Mouse (Mus musculus): ENCODE results near the gene Atrnl1. TPM values are rescaled to one million over a fixed set of nuclear protein-coding genes. Genes with fewer than 3 reads are reported as not detected.

The Atrnl1 gene
- polyA plus RNA-seq, 1 experiment from 2014 or later = 4.0 TPM

GRCm38 (mm10) chr19:57814291-57814690 lies 203.5 kb downstream of the Atrnl1 start:
- H3K36me3 ChIP-seq (replicated peaks) = no peaks in the 10 kb centered on the region
- no peak overlapping the region for H3K27ac ChIP-seq
- no peaks in the 10 kb centered on the region for H3K9me3 ChIP-seq
- no peaks in the 10 kb centered on the region for H3K4me1 ChIP-seq
- no peak for DNase-seq (ENCODE audit: extremely low spot score, low spot score)
- 86% methylated on average over 6 of the region's 6 CpGs for WGBS
- no peaks in the 10 kb centered on the region for H3K27me3 ChIP-seq (ENCODE audit: poor library complexity, severe bottlenecking)
- H3K4me3 ChIP-seq = no peak overlapping the region

DNA sequence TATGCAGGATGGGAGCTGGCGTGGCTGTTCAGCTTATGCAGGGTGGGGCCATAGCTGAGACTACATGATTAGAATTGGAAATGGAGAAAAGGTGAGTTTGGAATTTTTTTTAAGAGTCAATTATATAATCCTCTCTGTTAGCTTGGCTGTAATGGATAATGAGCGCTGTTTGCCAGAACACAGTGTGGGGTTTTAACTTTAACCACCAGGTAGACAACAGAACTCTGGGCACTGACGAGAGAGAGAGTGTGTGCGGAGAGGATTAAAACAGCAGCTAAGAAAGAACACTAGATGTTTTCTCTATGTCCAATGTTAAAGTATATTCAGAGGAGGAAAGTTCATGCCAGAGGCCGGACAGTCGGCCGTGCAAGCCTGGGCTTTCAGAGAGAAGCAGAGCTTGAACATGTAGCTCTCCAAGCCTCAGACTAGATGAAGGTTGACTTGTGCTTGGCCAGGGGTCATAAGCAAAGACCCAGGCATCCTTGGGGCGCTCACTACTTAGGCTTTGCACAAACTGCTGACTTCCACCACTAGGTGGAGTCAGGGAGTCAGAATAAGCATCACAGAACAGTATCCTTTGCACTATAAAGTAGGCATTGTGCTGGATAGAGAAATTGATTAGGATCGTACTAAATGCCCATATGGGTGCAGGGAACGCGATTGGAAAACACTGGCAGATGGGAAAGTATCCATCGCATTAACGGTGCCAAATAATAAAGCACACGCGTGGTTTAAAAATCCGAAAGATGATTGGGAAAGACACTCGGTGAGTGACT lies 205.6 kb downstream of the Atrnl1 start:
- Histone ChIP-seq H3K36me3 (replicated peaks) (no peaks in the 10 kb centered on the region), H3K4me1 (no peaks in the 10 kb centered on the region), H3K27ac (no peak overlapping the region), H3K27me3 (ENCODE audit: poor library complexity, severe bottlenecking) (no peaks in the 10 kb centered on the region), H3K4me3 (no peak overlapping the region), H3K9me3 (0 out of 2 replicates have a peak, but pooled peaks cover 3% of the 10 kb centered on the region)
- WGBS = 85% methylated on average over 17 of the region's 17 CpGs
- peak; percentile 20 for DNase-seq (ENCODE audit: extremely low spot score, low spot score)

DNA sequence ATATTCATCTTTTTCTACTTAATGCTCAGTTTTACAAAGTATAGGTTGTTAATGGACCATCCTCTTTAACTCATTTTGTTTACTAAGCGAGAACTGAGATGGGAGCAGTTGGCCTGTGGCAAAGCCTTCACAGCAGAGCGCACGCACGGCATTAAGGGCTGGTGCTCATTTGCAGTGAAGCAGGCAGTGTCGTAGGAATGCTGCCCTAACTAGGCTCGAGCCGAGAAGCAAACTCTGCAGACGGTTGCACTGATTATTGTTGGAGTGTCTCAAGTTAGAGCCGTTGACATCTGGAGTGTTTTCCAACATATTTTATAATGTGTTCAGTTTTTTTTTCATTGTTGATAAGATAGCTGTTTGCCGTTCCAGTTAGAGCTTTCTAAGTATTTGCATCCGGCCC lies 206.9 kb downstream of the Atrnl1 start:
- Histone ChIP-seq H3K27me3 (ENCODE audit: poor library complexity, severe bottlenecking) (no peaks in the 10 kb centered on the region), H3K36me3 (replicated peaks) (no peaks in the 10 kb centered on the region), H3K9me3 (0 out of 2 replicates have a peak, but pooled peaks cover 3% of the 10 kb centered on the region), H3K27ac (no peak overlapping the region), H3K4me1 (no peaks in the 10 kb centered on the region), H3K4me3 (no peak overlapping the region)
- no peak for DNase-seq (ENCODE audit: extremely low spot score, low spot score)
- WGBS = 69% methylated on average over 11 of the region's 11 CpGs

DNA sequence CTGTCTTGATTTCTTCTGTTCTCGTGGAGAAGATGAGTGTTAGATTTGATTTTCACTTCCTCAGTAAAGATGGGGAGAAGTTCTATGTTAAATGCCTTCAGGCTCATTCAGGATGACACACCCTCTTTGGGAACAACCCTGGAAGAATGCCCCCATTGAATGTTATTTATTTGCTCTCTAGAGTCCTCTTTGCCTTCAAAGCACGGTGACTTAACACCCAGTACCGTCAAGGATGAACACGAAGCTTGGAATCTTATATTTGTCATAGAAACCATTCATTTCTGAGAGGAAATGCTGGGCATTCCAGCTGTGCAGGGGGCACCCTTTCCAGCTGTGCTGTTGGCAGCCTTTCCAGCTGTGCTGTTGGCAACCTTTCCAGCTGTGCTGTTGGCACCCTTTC lies 212.6 kb downstream of the Atrnl1 start:
- 88% methylated on average over 4 of the region's 4 CpGs for WGBS
- no peak overlapping the region for H3K4me3 ChIP-seq
- no peaks in the 10 kb centered on the region for H3K4me1 ChIP-seq

GRCm38 (mm10) chr19:57825271-57826207 lies 214.7 kb downstream of the Atrnl1 start:
- Histone ChIP-seq H3K9me3 (0 out of 2 replicates have a peak, but pooled peaks cover 3% of the 10 kb centered on the region), H3K4me3 (no peak overlapping the region), H3K27me3 (ENCODE audit: poor library complexity, severe bottlenecking) (no peaks in the 10 kb centered on the region), H3K4me1 (no peaks in the 10 kb centered on the region), H3K36me3 (replicated peaks) (peaks cover 4% of the 10 kb centered on the region), H3K27ac (no peak overlapping the region)
- 94% methylated on average over 13 of the region's 13 CpGs for WGBS
- no peak for DNase-seq (ENCODE audit: extremely low spot score, low spot score)

More for the DNA sequence above, 212.6 kb downstream of the Atrnl1 start:
- no peak for DNase-seq (ENCODE audit: extremely low spot score, low spot score)
- H3K9me3 ChIP-seq = 0 out of 2 replicates have a peak, but pooled peaks cover 3% of the 10 kb centered on the region
- H3K27me3 ChIP-seq (ENCODE audit: poor library complexity, severe bottlenecking) = no peaks in the 10 kb centered on the region
- peaks cover 4% of the 10 kb centered on the region for H3K36me3 ChIP-seq (replicated peaks)
- H3K27ac ChIP-seq = no peak overlapping the region

GRCm38 (mm10) chr19:57833083-57833482 lies 222.2 kb downstream of the Atrnl1 start:
- H3K9me3 ChIP-seq = no peaks in the 10 kb centered on the region
- H3K4me3 ChIP-seq = no peak overlapping the region
- H3K4me1 ChIP-seq = no peaks in the 10 kb centered on the region
- H3K27me3 ChIP-seq (ENCODE audit: poor library complexity, severe bottlenecking) = no peaks in the 10 kb centered on the region
- WGBS = 94% methylated on average over 7 of the region's 7 CpGs
- no peak overlapping the region for H3K27ac ChIP-seq
- no peak for DNase-seq (ENCODE audit: extremely low spot score, low spot score)
- peaks cover 4% of the 10 kb centered on the region for H3K36me3 ChIP-seq (replicated peaks)

GRCm38 (mm10) chr19:57837882-57838281 lies 227.0 kb downstream of the Atrnl1 start:
- no peak overlapping the region for H3K27ac ChIP-seq
- H3K27me3 ChIP-seq (ENCODE audit: poor library complexity, severe bottlenecking) = no peaks in the 10 kb centered on the region
- 95% methylated on average over 6 of the region's 6 CpGs for WGBS
- no peak for DNase-seq (ENCODE audit: extremely low spot score, low spot score)
- H3K4me1 ChIP-seq = no peaks in the 10 kb centered on the region
- no peak overlapping the region for H3K4me3 ChIP-seq
- peaks cover 1% of the 10 kb centered on the region; the same call in 1 of the 2 replicates for H3K36me3 ChIP-seq (replicated peaks)
- H3K9me3 ChIP-seq = peaks cover 2% of the 10 kb centered on the region

DNA sequence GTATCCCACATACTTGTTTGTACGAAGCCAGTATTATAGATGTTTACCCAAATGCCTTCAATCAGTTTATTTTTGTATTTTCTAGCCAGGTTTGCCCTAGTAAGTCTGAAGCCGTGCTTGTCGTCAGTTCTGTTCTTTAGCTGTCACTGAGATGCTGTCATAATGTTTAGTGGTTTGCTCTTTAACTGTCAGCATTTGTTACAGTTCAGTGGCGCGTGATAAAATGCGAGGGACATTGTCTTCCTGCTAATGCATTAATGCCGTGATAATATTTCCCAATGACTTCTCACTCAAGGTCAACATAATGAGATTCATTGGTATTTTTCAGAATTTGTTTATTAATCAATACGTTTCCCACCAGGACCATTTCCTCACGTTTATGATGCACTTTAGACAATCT lies 227.7 kb downstream of the Atrnl1 start:
- H3K36me3 ChIP-seq (replicated peaks) = peaks cover 6% of the 10 kb centered on the region; the same call in 1 of the 2 replicates

DNA sequence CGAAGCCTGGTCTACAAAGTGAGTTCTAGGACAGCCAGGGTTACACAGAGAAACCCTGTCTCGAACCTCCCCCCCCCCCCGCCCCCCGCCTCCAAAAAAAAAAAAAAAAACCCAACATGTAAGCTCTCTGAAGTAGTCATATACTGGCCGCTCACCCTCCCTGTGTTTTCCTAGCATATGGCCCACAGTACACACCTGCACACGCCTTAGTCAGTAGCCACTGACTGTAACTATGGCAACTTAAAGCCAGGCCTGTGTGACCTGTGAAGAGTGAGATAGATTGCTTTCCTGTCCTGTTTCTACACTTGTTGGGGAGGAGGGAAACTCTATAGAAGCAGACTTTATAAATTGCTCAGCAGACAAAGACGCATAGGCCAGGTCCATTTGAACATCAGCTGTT lies 239.1 kb downstream of the Atrnl1 start:
- DNase-seq (ENCODE audit: extremely low spot score, low spot score) = no peak
- WGBS = 78% methylated on average over 6 of the region's 7 CpGs

More for the DNA sequence above, 227.7 kb downstream of the Atrnl1 start:
- Histone ChIP-seq H3K9me3 (peaks cover 6% of the 10 kb centered on the region), H3K4me1 (no peaks in the 10 kb centered on the region), H3K27ac (no peak overlapping the region), H3K4me3 (no peak overlapping the region), H3K27me3 (ENCODE audit: poor library complexity, severe bottlenecking) (no peaks in the 10 kb centered on the region)
- DNase-seq (ENCODE audit: extremely low spot score, low spot score) = no peak
- WGBS = 91% methylated on average over 9 of the region's 9 CpGs

GRCm38 (mm10) chr19:57868350-57868749 lies 257.5 kb downstream of the Atrnl1 start:
- 95% methylated on average over 4 of the region's 4 CpGs for WGBS
- Histone ChIP-seq H3K4me3 (no peak overlapping the region), H3K36me3 (replicated peaks) (no peaks in the 10 kb centered on the region), H3K27me3 (ENCODE audit: poor library complexity, severe bottlenecking) (no peaks in the 10 kb centered on the region), H3K27ac (no peak overlapping the region), H3K4me1 (peaks cover 20% of the 10 kb centered on the region), H3K9me3 (no peaks in the 10 kb centered on the region)
- DNase-seq (ENCODE audit: extremely low spot score, low spot score) = no peak

More for the DNA sequence above, 239.1 kb downstream of the Atrnl1 start:
- H3K4me1 ChIP-seq = no peaks in the 10 kb centered on the region
- H3K27me3 ChIP-seq (ENCODE audit: poor library complexity, severe bottlenecking) = no peaks in the 10 kb centered on the region
- H3K4me3 ChIP-seq = no peak overlapping the region
- no peak overlapping the region for H3K27ac ChIP-seq
- H3K9me3 ChIP-seq = peaks cover 3% of the 10 kb centered on the region; the same call in 1 of the 2 replicates
- H3K36me3 ChIP-seq (replicated peaks) = peaks cover 1% of the 10 kb centered on the region; the same call in 1 of the 2 replicates

DNA sequence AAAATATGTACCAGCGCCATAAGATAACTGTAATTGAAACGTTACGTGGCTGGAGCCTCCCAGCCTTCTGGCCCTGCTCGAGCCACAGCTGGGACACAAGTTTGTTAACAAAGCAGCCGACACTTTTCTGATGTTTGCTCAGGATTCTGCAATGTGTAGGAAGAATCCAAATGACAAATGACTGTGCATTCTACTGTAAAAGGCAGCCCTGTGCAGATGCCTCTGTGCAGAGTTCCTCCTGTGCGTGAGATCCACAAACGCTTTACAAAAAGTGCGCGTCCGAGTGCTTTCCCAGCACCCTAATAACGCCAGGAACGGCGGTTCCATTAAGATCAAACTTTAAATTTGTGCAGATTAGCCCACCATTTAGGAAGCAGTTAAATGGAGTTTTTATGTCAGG lies 260.0 kb downstream of the Atrnl1 start:
- Histone ChIP-seq H3K27ac (no peak overlapping the region), H3K4me1 (peaks cover 25% of the 10 kb centered on the region)

DNA sequence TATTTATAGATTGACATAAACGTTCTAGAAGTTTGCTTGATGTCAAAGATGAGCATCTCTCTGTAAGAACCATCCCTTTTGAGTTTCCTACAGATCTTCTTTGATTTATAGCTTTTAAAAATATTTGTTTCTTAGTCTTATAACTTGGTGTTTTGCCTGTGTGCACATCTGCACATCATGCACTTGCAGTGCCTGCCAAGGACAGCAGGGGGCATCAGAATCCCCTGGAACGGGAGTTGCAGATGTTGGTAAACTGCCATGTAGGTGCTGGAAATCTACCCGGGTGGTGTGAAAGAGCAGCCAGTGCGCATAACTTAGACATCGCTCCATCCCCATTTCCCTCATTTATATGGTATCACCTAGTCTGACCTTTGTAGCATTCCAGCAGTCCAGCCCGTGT lies 265.2 kb downstream of the Atrnl1 start:
- no peak for DNase-seq (ENCODE audit: extremely low spot score, low spot score)
- Histone ChIP-seq H3K9me3 (0 out of 2 replicates have a peak, but pooled peaks cover 4% of the 10 kb centered on the region), H3K36me3 (replicated peaks) (no peaks in the 10 kb centered on the region), H3K27me3 (ENCODE audit: poor library complexity, severe bottlenecking) (no peaks in the 10 kb centered on the region), H3K4me3 (no peak overlapping the region), H3K4me1 (peaks cover 11% of the 10 kb centered on the region), H3K27ac (no peak overlapping the region)
- 90% methylated on average over 6 of the region's 6 CpGs for WGBS

More for the DNA sequence above, 260.0 kb downstream of the Atrnl1 start:
- WGBS = 64% methylated on average over 13 of the region's 13 CpGs
- Histone ChIP-seq H3K4me3 (no peak overlapping the region), H3K36me3 (replicated peaks) (no peaks in the 10 kb centered on the region), H3K27me3 (ENCODE audit: poor library complexity, severe bottlenecking) (no peaks in the 10 kb centered on the region), H3K9me3 (no peaks in the 10 kb centered on the region)
- DNase-seq (ENCODE audit: extremely low spot score, low spot score) = no peak

All from forebrain, embryonic 10.5 days (tissue).